Mouse (Mus musculus): ENCODE measurements around the gene Krt27. TPM values are rescaled to one million over a fixed set of nuclear protein-coding genes. Genes with fewer than 3 reads are reported as not detected.

Gene Krt27
- polyA plus RNA-seq, 1 experiment, result not detected

- TF ChIP-seq POLR2A (IDR thresholded peaks at IDR 0.05; ENCODE audit: low read depth, low read length), result no peak
- TF ChIP-seq CTCF (IDR thresholded peaks at IDR 0.05; ENCODE audit: extremely low read depth, insufficient read length, insufficient replicate concordance, low read depth, low read length), result no peak
- Histone ChIP-seq H3K4me3 (ENCODE audit: low read depth, low read length) (no peak overlapping the region), H3K27ac (ENCODE audit: insufficient read depth, low read depth, low read length) (no peak overlapping the region), H3K4me1 (ENCODE audit: control insufficient read depth, insufficient read depth, insufficient read length, low read length) (no peaks in the 10 kb centered on the region), H3K27me3 (ENCODE audit: control insufficient read depth, insufficient read depth, low read length) (0 out of 2 replicates have a peak, but pooled peaks cover 3% of the 10 kb centered on the region), H3K36me3 (ENCODE audit: control insufficient read depth, insufficient read depth, low read length) (no peaks in the 10 kb centered on the region)
- 65% methylated on average over 13 of the region's 13 CpGs for WGBS
Measured at GRCm38 (mm10) chr11:99333426-99333825, 17.5 kb downstream of the Krt27 start.

- Histone ChIP-seq H3K4me1 (ENCODE audit: control insufficient read depth, insufficient read depth, insufficient read length, low read length) (no peaks in the 10 kb centered on the region), H3K4me3 (ENCODE audit: low read depth, low read length) (no peak overlapping the region), H3K27me3 (ENCODE audit: control insufficient read depth, insufficient read depth, low read length) (0 out of 2 replicates have a peak, but pooled peaks cover 3% of the 10 kb centered on the region), H3K36me3 (ENCODE audit: control insufficient read depth, insufficient read depth, low read length) (no peaks in the 10 kb centered on the region), H3K27ac (ENCODE audit: insufficient read depth, low read depth, low read length) (no peak overlapping the region)
- TF ChIP-seq POLR2A (IDR thresholded peaks at IDR 0.05; ENCODE audit: low read depth, low read length), result no peak
- 44% methylated on average over 2 of the region's 2 CpGs for WGBS
Measured at GRCm38 (mm10) chr11:99329655-99330054, 21.2 kb downstream of the Krt27 start.

GRCm38 (mm10) chr11:99322851-99323250, 28.1 kb downstream of the Krt27 start, which contains the start of gene Krt25:
Gene Krt25, minus strand, starts transcription at chr11:99322951.
- H3K27me3 ChIP-seq (ENCODE audit: control insufficient read depth, insufficient read depth, low read length), result peaks cover 2% of the 10 kb centered on the region
- no peaks in the 10 kb centered on the region for H3K4me1 ChIP-seq (ENCODE audit: control insufficient read depth, insufficient read depth, insufficient read length, low read length)
- H3K4me3 ChIP-seq (ENCODE audit: low read depth, low read length), result no peak within 1 kb of the TSS
- TF ChIP-seq POLR2A (IDR thresholded peaks at IDR 0.05; ENCODE audit: low read depth, low read length) (no peak), CTCF (IDR thresholded peaks at IDR 0.05; ENCODE audit: extremely low read depth, insufficient read length, insufficient replicate concordance, low read depth, low read length) (no peak)
- H3K36me3 ChIP-seq (ENCODE audit: control insufficient read depth, insufficient read depth, low read length), result no peaks in the 10 kb centered on the region
- 82% methylated on average over 11 of the region's 11 CpGs for WGBS
- no peak within 1 kb of the TSS for H3K27ac ChIP-seq (ENCODE audit: insufficient read depth, low read depth, low read length)

- Histone ChIP-seq H3K27me3 (ENCODE audit: control insufficient read depth, insufficient read depth, low read length) (peaks cover 2% of the 10 kb centered on the region), H3K36me3 (ENCODE audit: control insufficient read depth, insufficient read depth, low read length) (no peaks in the 10 kb centered on the region), H3K27ac (ENCODE audit: insufficient read depth, low read depth, low read length) (no peak overlapping the region), H3K4me1 (ENCODE audit: control insufficient read depth, insufficient read depth, insufficient read length, low read length) (no peaks in the 10 kb centered on the region), H3K4me3 (ENCODE audit: low read depth, low read length) (no peak overlapping the region)
- 84% methylated on average over 14 of the region's 14 CpGs for WGBS
- TF ChIP-seq POLR2A (IDR thresholded peaks at IDR 0.05; ENCODE audit: low read depth, low read length) (no peak), CTCF (IDR thresholded peaks at IDR 0.05; ENCODE audit: extremely low read depth, insufficient read length, insufficient replicate concordance, low read depth, low read length) (no peak)
Measured at GRCm38 (mm10) chr11:99321094-99321493, 29.8 kb downstream of the Krt27 start.

- Histone ChIP-seq H3K4me3 (ENCODE audit: low read depth, low read length) (no peak overlapping the region), H3K27ac (ENCODE audit: insufficient read depth, low read depth, low read length) (no peak overlapping the region), H3K27me3 (ENCODE audit: control insufficient read depth, insufficient read depth, low read length) (peaks cover 2% of the 10 kb centered on the region), H3K36me3 (ENCODE audit: control insufficient read depth, insufficient read depth, low read length) (no peaks in the 10 kb centered on the region), H3K4me1 (ENCODE audit: control insufficient read depth, insufficient read depth, insufficient read length, low read length) (no peaks in the 10 kb centered on the region)
- TF ChIP-seq CTCF (IDR thresholded peaks at IDR 0.05; ENCODE audit: extremely low read depth, insufficient read length, insufficient replicate concordance, low read depth, low read length) (no peak), POLR2A (IDR thresholded peaks at IDR 0.05; ENCODE audit: low read depth, low read length) (no peak)
- WGBS, result 21% methylated on average over 9 of the region's 9 CpGs
Measured at GRCm38 (mm10) chr11:99319127-99319526, 31.8 kb downstream of the Krt27 start.

GRCm38 (mm10) chr11:99316543-99316942, 34.4 kb downstream of the Krt27 start:
- Histone ChIP-seq H3K4me1 (ENCODE audit: control insufficient read depth, insufficient read depth, insufficient read length, low read length) (no peaks in the 10 kb centered on the region), H3K27ac (ENCODE audit: insufficient read depth, low read depth, low read length) (no peak overlapping the region), H3K4me3 (ENCODE audit: low read depth, low read length) (no peak overlapping the region), H3K27me3 (ENCODE audit: control insufficient read depth, insufficient read depth, low read length) (peaks cover 2% of the 10 kb centered on the region), H3K36me3 (ENCODE audit: control insufficient read depth, insufficient read depth, low read length) (no peaks in the 10 kb centered on the region)
- TF ChIP-seq CTCF (IDR thresholded peaks at IDR 0.05; ENCODE audit: extremely low read depth, insufficient read length, insufficient replicate concordance, low read depth, low read length), result no peak
- TF ChIP-seq POLR2A (IDR thresholded peaks at IDR 0.05; ENCODE audit: low read depth, low read length), result no peak
- WGBS, result 67% methylated on average over 8 of the region's 8 CpGs

- H3K4me1 ChIP-seq (ENCODE audit: control insufficient read depth, insufficient read depth, insufficient read length, low read length), result no peaks in the 10 kb centered on the region
- H3K36me3 ChIP-seq (ENCODE audit: control insufficient read depth, insufficient read depth, low read length), result no peaks in the 10 kb centered on the region
- H3K27ac ChIP-seq (ENCODE audit: insufficient read depth, low read depth, low read length), result no peak overlapping the region
- H3K27me3 ChIP-seq (ENCODE audit: control insufficient read depth, insufficient read depth, low read length), result no peaks in the 10 kb centered on the region; the same call in 1 of the 2 replicates
- no peak overlapping the region for H3K4me3 ChIP-seq (ENCODE audit: low read depth, low read length)
- 86% methylated on average over 2 of the region's 2 CpGs for WGBS
- TF ChIP-seq POLR2A (IDR thresholded peaks at IDR 0.05; ENCODE audit: low read depth, low read length) (no peak), CTCF (IDR thresholded peaks at IDR 0.05; ENCODE audit: extremely low read depth, insufficient read length, insufficient replicate concordance, low read depth, low read length) (no peak)
Measured at GRCm38 (mm10) chr11:99314594-99314993, 36.3 kb downstream of the Krt27 start.
